Mouse (Mus musculus) erythroblast, embryonic 14.5 days (primary cell): ENCODE data around the gene Fos. TPM values are rescaled to one million over a fixed set of nuclear protein-coding genes. Genes with fewer than 3 reads are reported as not detected.

Experiments used
- H3K27me3 ChIP-seq: 2 replicates; pipeline ENCODE4 v1.6.1; 2012; ENCODE audit warnings: inconsistent platforms; ENCODE audit not compliant: control insufficient read depth
- H3K36me3 ChIP-seq: 2 replicates; pipeline ENCODE4 v1.6.1; 2012; ENCODE audit warnings: mild to moderate bottlenecking, inconsistent platforms; ENCODE audit not compliant: control insufficient read depth
- H3K4me1 ChIP-seq: 2 replicates; pipeline ENCODE4 v1.6.1; 2012; ENCODE audit warnings: inconsistent platforms; ENCODE audit not compliant: control insufficient read depth
- H3K4me3 ChIP-seq: replicated peaks from 2 replicates; pipeline ENCODE3; 2012; ENCODE audit warnings: moderate library complexity, mild to moderate bottlenecking, inconsistent platforms
- H3K9me3 ChIP-seq: 2 replicates; pipeline ENCODE4 v1.6.1; 2012; ENCODE audit warnings: low read length, inconsistent platforms, mixed read lengths; ENCODE audit not compliant: control insufficient read depth
- GATA1 ChIP-seq: IDR thresholded peaks from 2 replicates; pipeline ENCODE4 v1.6.1; 2012; ENCODE audit warnings: low read length, inconsistent platforms, mixed read lengths
- TAL1 ChIP-seq: IDR thresholded peaks from 3 replicates; pipeline ENCODE4 v1.6.1; 2012; ENCODE audit warnings: low read length, inconsistent platforms, mixed read lengths
- polyA plus RNA-seq: library from polyadenylated mRNA; stranded (reverse); fragments of >175 nt; gene quantifications from 2 replicates; pipeline ENCODE4 v1.2.3, GENCODE M21; 2012

Gene Fos
- polyA plus RNA-seq, 1 experiment: 18.4 TPM

DNA sequence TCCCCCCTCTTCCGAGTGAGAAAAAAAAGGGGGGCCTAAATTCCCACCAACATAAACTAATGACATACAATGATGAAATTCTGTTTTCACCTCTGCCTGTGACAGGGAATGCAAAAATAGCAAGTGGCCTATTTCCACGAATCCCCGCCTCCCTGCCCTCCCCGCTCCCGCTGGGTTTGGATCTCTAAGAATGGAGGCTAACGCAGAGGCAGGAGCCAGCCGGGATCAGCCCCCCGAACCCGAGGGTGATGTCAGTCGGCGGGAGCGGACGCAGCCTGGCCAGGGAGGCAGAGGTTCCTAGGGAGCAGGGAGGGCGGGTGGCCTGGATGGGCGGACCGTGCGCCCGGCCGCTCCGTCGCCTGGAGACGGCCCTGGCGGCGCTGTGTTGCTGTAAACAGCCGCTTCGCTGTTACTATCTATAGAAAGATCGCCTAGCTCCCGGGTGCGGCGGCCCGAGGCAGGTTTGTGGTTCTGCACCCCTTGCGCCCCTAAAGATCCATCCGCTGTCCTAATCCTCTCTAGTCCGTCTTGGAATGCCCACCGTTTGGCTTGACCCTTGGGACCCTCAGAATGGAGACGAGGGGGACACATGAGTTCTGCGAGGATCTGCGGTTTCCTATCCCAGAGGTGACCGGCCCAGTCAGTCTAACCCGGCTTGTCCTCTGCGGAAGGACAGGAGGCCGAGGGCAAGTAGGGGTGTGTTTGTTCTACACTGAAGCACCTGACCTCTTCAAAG is 1.6 kb upstream of the Fos start:
- TF ChIP-seq TAL1: no peak
- TF ChIP-seq GATA1: no peak
- H3K27me3 ChIP-seq: peaks cover 94% of the 10 kb centered on the region
- peak overlapping the region; percentile 46 for H3K4me3 ChIP-seq
- H3K36me3 ChIP-seq: peaks cover 10% of the 10 kb centered on the region
- H3K4me1 ChIP-seq: peaks cover 54% of the 10 kb centered on the region
- H3K9me3 ChIP-seq: peaks cover 6% of the 10 kb centered on the region; the same call in 1 of the 2 replicates

DNA sequence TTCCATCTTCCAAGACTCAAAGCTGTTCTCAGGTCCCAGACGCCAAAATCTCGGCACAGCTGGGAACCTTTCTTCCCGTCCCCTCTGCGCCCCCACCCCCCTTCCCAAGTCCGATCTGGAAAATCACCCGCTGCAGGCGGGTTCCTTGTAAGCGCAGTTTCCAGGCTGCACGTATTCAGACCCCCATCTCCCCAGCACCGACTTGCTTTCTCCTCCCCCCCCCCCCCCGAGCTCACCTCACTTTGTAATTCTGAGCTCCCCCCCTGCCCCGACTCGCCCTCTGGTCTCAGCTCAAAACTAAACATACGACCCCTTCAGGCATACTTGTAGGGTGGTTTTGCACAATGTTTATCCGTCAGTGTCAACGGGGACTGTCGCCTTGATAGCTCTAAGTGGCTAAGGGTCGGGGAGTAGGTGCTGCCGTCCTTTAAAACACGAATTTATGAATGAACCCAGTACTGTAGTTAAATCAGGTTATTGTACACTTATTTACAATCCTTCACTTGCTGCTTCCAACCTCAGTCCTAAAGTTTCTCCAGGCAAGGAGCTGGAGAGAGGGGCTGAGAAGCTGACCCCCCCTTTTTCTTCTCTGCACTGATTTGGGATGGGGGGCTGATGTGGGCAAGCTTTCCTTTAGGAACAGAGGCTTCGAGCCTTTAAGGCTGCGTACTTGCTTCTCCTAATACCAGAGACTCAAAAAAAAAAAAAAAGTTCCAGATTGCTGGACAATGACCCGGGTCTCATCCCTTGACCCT is 857 bp upstream of the Fos start:
- Histone ChIP-seq H3K4me3 (peak overlapping the region; percentile 82), H3K9me3 (peaks cover 6% of the 10 kb centered on the region; the same call in 1 of the 2 replicates), H3K27me3 (peaks cover 87% of the 10 kb centered on the region), H3K4me1 (peaks cover 60% of the 10 kb centered on the region), H3K36me3 (peaks cover 10% of the 10 kb centered on the region)
- TF ChIP-seq TAL1 (no peak), GATA1 (no peak)

DNA sequence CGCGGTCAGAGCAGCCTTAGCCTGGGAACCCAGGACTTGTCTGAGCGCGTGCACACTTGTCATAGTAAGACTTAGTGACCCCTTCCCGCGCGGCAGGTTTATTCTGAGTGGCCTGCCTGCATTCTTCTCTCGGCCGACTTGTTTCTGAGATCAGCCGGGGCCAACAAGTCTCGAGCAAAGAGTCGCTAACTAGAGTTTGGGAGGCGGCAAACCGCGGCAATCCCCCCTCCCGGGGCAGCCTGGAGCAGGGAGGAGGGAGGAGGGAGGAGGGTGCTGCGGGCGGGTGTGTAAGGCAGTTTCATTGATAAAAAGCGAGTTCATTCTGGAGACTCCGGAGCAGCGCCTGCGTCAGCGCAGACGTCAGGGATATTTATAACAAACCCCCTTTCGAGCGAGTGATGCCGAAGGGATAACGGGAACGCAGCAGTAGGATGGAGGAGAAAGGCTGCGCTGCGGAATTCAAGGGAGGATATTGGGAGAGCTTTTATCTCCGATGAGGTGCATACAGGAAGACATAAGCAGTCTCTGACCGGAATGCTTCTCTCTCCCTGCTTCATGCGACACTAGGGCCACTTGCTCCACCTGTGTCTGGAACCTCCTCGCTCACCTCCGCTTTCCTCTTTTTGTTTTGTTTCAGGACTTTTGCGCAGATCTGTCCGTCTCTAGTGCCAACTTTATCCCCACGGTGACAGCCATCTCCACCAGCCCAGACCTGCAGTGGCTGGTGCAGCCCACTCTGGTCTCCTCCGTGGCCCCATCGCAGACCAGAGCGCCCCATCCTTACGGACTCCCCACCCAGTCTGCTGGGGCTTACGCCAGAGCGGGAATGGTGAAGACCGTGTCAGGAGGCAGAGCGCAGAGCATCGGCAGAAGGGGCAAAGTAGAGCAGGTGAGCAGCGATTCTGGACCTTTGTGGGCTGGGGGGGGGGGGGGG is 875 bp downstream of the Fos start:
- TF ChIP-seq GATA1: no peak
- no peak for TF ChIP-seq TAL1
- H3K4me3 ChIP-seq: peak overlapping the region; percentile 82
- peaks cover 6% of the 10 kb centered on the region; the same call in 1 of the 2 replicates for H3K9me3 ChIP-seq
- H3K27me3 ChIP-seq: peaks cover 77% of the 10 kb centered on the region
- H3K36me3 ChIP-seq: peaks cover 10% of the 10 kb centered on the region
- peaks cover 72% of the 10 kb centered on the region for H3K4me1 ChIP-seq

DNA sequence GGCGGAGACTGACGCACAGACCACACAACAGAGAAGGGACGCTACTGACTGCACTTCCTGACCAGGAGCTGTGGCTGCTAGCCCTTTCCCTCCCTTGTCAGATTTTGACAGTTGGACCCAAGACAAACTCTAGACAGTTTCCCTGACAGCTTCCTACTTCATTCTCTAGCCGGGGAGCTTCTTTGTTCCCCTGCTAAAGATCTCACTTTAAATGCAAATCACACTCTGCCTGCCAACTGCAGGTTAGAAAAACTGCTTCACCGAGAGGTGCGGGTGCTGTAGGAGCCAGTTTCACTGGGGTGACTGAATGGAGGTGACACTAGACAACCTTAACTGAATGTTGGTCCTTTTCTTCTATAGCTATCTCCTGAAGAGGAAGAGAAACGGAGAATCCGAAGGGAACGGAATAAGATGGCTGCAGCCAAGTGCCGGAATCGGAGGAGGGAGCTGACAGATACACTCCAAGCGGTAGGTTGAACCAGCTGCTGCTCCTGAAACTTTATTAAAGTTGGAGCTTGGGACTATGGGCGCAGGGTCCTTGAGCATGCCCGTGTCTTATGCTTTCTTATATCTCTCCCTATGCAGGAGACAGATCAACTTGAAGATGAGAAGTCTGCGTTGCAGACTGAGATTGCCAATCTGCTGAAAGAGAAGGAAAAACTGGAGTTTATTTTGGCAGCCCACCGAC is 1.7 kb downstream of the Fos start:
- TF ChIP-seq TAL1: no peak
- no peak for TF ChIP-seq GATA1
- H3K4me1 ChIP-seq: peaks cover 72% of the 10 kb centered on the region
- peaks cover 6% of the 10 kb centered on the region; the same call in 1 of the 2 replicates for H3K9me3 ChIP-seq
- H3K27me3 ChIP-seq: peaks cover 77% of the 10 kb centered on the region
- peak overlapping the region; percentile 82 for H3K4me3 ChIP-seq
- peaks cover 10% of the 10 kb centered on the region for H3K36me3 ChIP-seq

DNA sequence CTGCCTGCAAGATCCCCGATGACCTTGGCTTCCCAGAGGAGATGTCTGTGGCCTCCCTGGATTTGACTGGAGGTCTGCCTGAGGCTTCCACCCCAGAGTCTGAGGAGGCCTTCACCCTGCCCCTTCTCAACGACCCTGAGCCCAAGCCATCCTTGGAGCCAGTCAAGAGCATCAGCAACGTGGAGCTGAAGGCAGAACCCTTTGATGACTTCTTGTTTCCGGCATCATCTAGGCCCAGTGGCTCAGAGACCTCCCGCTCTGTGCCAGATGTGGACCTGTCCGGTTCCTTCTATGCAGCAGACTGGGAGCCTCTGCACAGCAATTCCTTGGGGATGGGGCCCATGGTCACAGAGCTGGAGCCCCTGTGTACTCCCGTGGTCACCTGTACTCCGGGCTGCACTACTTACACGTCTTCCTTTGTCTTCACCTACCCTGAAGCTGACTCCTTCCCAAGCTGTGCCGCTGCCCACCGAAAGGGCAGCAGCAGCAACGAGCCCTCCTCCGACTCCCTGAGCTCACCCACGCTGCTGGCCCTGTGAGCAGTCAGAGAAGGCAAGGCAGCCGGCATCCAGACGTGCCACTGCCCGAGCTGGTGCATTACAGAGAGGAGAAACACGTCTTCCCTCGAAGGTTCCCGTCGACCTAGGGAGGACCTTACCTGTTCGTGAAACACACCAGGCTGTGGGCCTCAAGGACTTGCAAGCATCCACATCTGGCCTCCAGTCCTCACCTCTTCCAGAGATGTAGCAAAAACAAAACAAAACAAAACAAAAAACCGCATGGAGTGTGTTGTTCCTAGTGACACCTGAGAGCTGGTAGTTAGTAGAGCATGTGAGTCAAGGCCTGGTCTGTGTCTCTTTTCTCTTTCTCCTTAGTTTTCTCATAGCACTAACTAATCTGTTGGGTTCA is 2.5 kb downstream of the Fos start:
- peaks cover 77% of the 10 kb centered on the region for H3K27me3 ChIP-seq
- peak overlapping the region; percentile 4 for H3K4me3 ChIP-seq
- TF ChIP-seq GATA1: no peak
- no peak for TF ChIP-seq TAL1
- peaks cover 6% of the 10 kb centered on the region; the same call in 1 of the 2 replicates for H3K9me3 ChIP-seq
- peaks cover 72% of the 10 kb centered on the region for H3K4me1 ChIP-seq
- peaks cover 10% of the 10 kb centered on the region for H3K36me3 ChIP-seq

DNA sequence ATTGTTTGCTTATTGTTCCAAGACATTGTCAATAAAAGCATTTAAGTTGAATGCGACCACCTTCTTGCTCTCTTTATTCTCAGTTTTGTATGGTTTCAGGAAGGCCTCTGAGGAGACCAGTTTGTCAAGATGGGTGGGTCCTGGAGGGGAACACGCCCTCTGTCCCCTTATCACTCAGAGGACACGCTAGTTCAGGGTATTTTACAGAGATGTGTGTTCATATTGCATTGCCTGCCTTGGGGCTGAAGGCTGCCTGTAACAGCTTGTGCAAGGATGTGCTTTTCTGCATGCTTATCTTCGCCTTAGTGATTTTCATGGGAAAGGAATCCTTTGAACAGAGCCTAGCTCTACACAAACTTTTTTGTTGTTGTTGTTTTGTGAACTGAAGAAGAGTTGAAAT is 3.5 kb downstream of the Fos start:
- peaks cover 66% of the 10 kb centered on the region for H3K4me1 ChIP-seq
- H3K9me3 ChIP-seq: peaks cover 3% of the 10 kb centered on the region; the same call in 1 of the 2 replicates
- no peak for TF ChIP-seq TAL1
- peak; percentile 54 for TF ChIP-seq GATA1
- peak overlapping the region; percentile 39 for H3K4me3 ChIP-seq
- peaks cover 10% of the 10 kb centered on the region for H3K36me3 ChIP-seq
- peaks cover 76% of the 10 kb centered on the region for H3K27me3 ChIP-seq

DNA sequence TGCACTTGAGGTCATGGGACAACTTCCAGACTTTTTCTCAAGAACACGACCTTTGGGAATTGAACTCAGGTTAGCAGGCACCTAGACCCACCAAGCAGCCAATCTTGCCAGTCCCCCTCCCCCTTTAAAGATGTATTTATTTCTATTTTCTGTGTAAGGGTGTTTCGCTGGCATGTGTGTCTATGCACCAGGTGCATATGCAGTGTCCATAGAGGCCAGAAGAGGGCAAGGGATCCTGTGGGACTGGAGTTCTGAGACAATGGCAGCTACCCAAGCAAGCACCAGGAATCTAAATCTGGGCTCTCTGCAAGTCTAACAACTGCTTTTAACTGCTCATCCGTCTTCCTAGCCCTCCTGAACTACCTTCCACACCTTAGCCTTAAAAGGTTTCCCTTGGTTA is 4.1 kb downstream of the Fos start:
- H3K36me3 ChIP-seq: peaks cover 10% of the 10 kb centered on the region
- H3K4me1 ChIP-seq: peaks cover 60% of the 10 kb centered on the region
- H3K9me3 ChIP-seq: no peaks in the 10 kb centered on the region
- TF ChIP-seq TAL1 (no peak), GATA1 (no peak)
- H3K27me3 ChIP-seq: peaks cover 74% of the 10 kb centered on the region
- H3K4me3 ChIP-seq: no peak overlapping the region

DNA sequence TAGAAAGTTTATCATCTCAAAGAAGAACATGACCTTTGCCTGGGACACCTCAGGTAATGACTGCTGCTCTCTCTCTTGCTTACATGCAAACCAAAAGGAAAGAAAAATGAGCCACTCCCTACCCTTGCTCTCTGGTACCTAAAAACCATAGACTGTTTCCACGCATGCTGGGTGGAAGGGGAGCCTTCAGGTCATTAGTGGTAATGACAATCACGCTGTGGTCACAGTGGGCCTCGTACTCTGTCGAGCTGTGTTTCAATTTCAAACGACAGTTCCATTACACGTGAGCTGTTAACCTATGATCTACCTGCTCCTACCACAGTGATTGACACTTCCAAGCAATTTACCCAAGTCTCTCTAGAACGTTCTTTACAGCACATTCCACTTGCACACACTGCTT is 5.0 kb downstream of the Fos start:
- no peak for TF ChIP-seq TAL1
- no peak for TF ChIP-seq GATA1
- Histone ChIP-seq H3K4me1 (peaks cover 51% of the 10 kb centered on the region), H3K36me3 (peaks cover 10% of the 10 kb centered on the region), H3K4me3 (no peak overlapping the region), H3K27me3 (peaks cover 72% of the 10 kb centered on the region), H3K9me3 (no peaks in the 10 kb centered on the region)
